21 mouse cellular contexts compared by ENCODE assay signal in the genomic region with DNA sequence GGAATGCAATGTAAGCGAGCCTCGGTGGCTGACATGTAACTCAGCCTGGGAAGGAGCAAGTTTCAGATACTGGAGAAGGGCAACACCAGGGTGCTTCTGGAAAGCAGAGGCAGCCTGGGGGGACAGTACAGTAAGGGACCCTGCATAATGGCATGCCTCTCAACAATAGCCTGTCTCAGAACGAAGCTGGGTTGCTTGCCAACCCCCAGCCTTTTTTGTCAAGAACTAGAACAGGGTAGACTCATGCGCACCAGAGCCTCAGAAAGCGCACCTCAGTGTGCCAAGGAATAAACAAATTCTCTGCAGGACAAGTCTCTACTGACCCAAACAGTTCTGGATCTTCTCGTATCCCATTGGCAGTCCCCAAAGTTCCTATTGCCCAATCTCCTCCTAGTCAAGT. TPM values are rescaled to one million over a fixed set of nuclear protein-coding genes. Genes with fewer than 3 reads are reported as not detected.
A peak's percentile ranks its signal among the peaks of the same experiment; 100 is the strongest.
DNase-seq lines count a peak whose midpoint lies in the region; ATAC-seq and TF ChIP-seq lines count a peak whose summit lies in the region.
"Had no signal": no experiment of that assay in that cellular context is flagged by ENCODE, and none has a peak within 500 bp of the region (broad histone marks: within the 10 kb centered on the region; RNA-seq: fewer than 3 reads in every experiment).

No protein-coding gene starts in this region.

- H3K4me2 ChIP-seq in forebrain, embryonic 14.5 days (ENCODE audit: low read length) = no peak overlapping the region
- no peak overlapping the region for H3K4me2 ChIP-seq in forebrain, embryonic 11.5 days (ENCODE audit: low read depth, low read length, severe bottlenecking)
- H3K4me2 ChIP-seq in hindbrain, embryonic 14.5 days (replicated peaks) = no peak overlapping the region
- H3K4me2 ChIP-seq in midbrain, postnatal 0 days (ENCODE audit: low read depth, low read length, poor library complexity, severe bottlenecking) = no peak overlapping the region
- no peak overlapping the region for H3K4me2 ChIP-seq in midbrain, embryonic 16.5 days (ENCODE audit: low read length)
- H3K4me2 ChIP-seq: heart, embryonic 12.5 days; intestine, embryonic 15.5 days; liver, embryonic 11.5 days had no signal

- 0 out of 2 replicates have a peak, but pooled peaks have one; percentile 22 for ATAC-seq in forebrain, embryonic 14.5 days
- no peak for ATAC-seq in forebrain, embryonic 11.5 days (replicated peaks; ENCODE audit: low FRiP score)
- no peak for ATAC-seq in hindbrain, embryonic 14.5 days (ENCODE audit: low FRiP score)
- ATAC-seq in midbrain, postnatal 0 days (ENCODE audit: low FRiP score) = no peak
- ATAC-seq in midbrain, embryonic 16.5 days = no peak
- ATAC-seq: intestine, embryonic 15.5 days had no signal

- no peak overlapping the region for H3K9ac ChIP-seq in forebrain, embryonic 14.5 days (ENCODE audit: low read length)
- no peak overlapping the region for H3K9ac ChIP-seq in forebrain, embryonic 11.5 days (ENCODE audit: low read length)
- no peak overlapping the region for H3K9ac ChIP-seq in hindbrain, embryonic 14.5 days
- H3K9ac ChIP-seq in midbrain, postnatal 0 days (replicated peaks; ENCODE audit: low read length, poor library complexity, severe bottlenecking) = no peak overlapping the region
- no peak overlapping the region for H3K9ac ChIP-seq in midbrain, embryonic 16.5 days (ENCODE audit: low read depth, low read length)
- H3K9ac ChIP-seq: heart, embryonic 12.5 days; intestine, embryonic 15.5 days had no signal

- peaks cover 7% of the 10 kb centered on the region for H3K4me1 ChIP-seq in forebrain, embryonic 14.5 days (ENCODE audit: control insufficient read depth, insufficient read depth, low read length)
- H3K4me1 ChIP-seq in forebrain, embryonic 11.5 days (replicated peaks; ENCODE audit: control insufficient read depth, insufficient read depth, low read length) = no peaks in the 10 kb centered on the region
- no peaks in the 10 kb centered on the region for H3K4me1 ChIP-seq in hindbrain, embryonic 14.5 days (replicated peaks; ENCODE audit: control insufficient read depth, insufficient read depth, low read length)
- H3K4me1 ChIP-seq in hindbrain, embryonic 10.5 days (replicated peaks) = peaks cover 34% of the 10 kb centered on the region
- no peaks in the 10 kb centered on the region for H3K4me1 ChIP-seq in midbrain, postnatal 0 days (ENCODE audit: insufficient read depth, low read length)
- H3K4me1 ChIP-seq in midbrain, embryonic 16.5 days (ENCODE audit: control insufficient read depth, insufficient read depth, low read length) = no peaks in the 10 kb centered on the region

- H3K4me3 ChIP-seq in forebrain, embryonic 14.5 days (ENCODE audit: low read depth, low read length) = no peak overlapping the region
- no peak overlapping the region for H3K4me3 ChIP-seq in forebrain, embryonic 11.5 days (ENCODE audit: low read depth, low read length)
- no peak overlapping the region for H3K4me3 ChIP-seq in hindbrain, embryonic 14.5 days (replicated peaks; ENCODE audit: low read length)
- no peak overlapping the region for H3K4me3 ChIP-seq in hindbrain, embryonic 10.5 days
- H3K4me3 ChIP-seq in midbrain, postnatal 0 days (ENCODE audit: low read depth, low read length) = no peak overlapping the region
- H3K4me3 ChIP-seq in midbrain, embryonic 16.5 days (ENCODE audit: low read depth, low read length) = no peak overlapping the region
- H3K4me3 ChIP-seq: heart, embryonic 12.5 days; intestine, embryonic 15.5 days; left cerebral cortex, adult 2 months; limb, embryonic 10.5 days had no signal

- no peaks in the 10 kb centered on the region for H3K27me3 ChIP-seq in forebrain, embryonic 14.5 days (replicated peaks; ENCODE audit: control insufficient read depth, insufficient read depth, low read length)
- no peaks in the 10 kb centered on the region for H3K27me3 ChIP-seq in forebrain, embryonic 11.5 days (ENCODE audit: control insufficient read depth, insufficient read depth, low read length)
- no peaks in the 10 kb centered on the region for H3K27me3 ChIP-seq in hindbrain, embryonic 14.5 days (ENCODE audit: control insufficient read depth, insufficient read depth, low read length)
- no peaks in the 10 kb centered on the region for H3K27me3 ChIP-seq in hindbrain, embryonic 10.5 days (ENCODE audit: insufficient read depth, poor library complexity, severe bottlenecking)
- H3K27me3 ChIP-seq in midbrain, postnatal 0 days (ENCODE audit: insufficient read depth, low read length) = no peaks in the 10 kb centered on the region
- H3K27me3 ChIP-seq in midbrain, embryonic 16.5 days (ENCODE audit: control insufficient read depth, insufficient read depth, low read depth, low read length) = no peaks in the 10 kb centered on the region
- H3K27me3 ChIP-seq: heart, embryonic 12.5 days; intestine, embryonic 15.5 days had no signal

- TF ChIP-seq CTCF in midbrain, postnatal 0 days (IDR thresholded peaks at IDR 0.05) = no peak

- H3K27ac ChIP-seq in forebrain, embryonic 14.5 days (ENCODE audit: low read depth, low read length) = no peak overlapping the region
- no peak overlapping the region for H3K27ac ChIP-seq in forebrain, embryonic 11.5 days (ENCODE audit: low read depth, low read length)
- peak overlapping the region; percentile 66; the same call in 1 of the 2 replicates for H3K27ac ChIP-seq in hindbrain, embryonic 14.5 days
- no peak overlapping the region for H3K27ac ChIP-seq in hindbrain, embryonic 10.5 days
- H3K27ac ChIP-seq in midbrain, postnatal 0 days (ENCODE audit: low read depth, low read length) = peak overlapping the region; percentile 13; the same call in 1 of the 2 replicates
- no peak overlapping the region; the same call in 1 of the 2 replicates for H3K27ac ChIP-seq in midbrain, embryonic 16.5 days (ENCODE audit: low read length)
- H3K27ac ChIP-seq: intestine, embryonic 15.5 days; limb, embryonic 10.5 days had no signal

- no peak for DNase-seq in forebrain, embryonic 14.5 days (ENCODE audit: low spot score)
- DNase-seq in forebrain, embryonic 11.5 days (ENCODE audit: low spot score) = no peak
- no peak for DNase-seq in hindbrain, embryonic 14.5 days (ENCODE audit: low spot score)
- no peak for DNase-seq in hindbrain, embryonic 10.5 days (ENCODE audit: low spot score)
- no peak for DNase-seq in midbrain, postnatal 0 days (ENCODE audit: low spot score)
- no peak for DNase-seq in embryo, embryonic 10 days (ENCODE audit: low spot score)
- DNase-seq: adrenal gland, adult 2 months; cerebellum, adult 11-12 months; gastrocnemius, postnatal 36 days; heart, postnatal 4 days; lung, adult 2 months; midbrain, embryonic 14.5 days; right cerebral cortex, postnatal 4 days; thymus, postnatal 36 days had no signal

- no peaks in the 10 kb centered on the region for H3K36me3 ChIP-seq in forebrain, embryonic 14.5 days (ENCODE audit: control insufficient read depth, insufficient read depth, low read length)
- no peaks in the 10 kb centered on the region for H3K36me3 ChIP-seq in forebrain, embryonic 11.5 days (ENCODE audit: control insufficient read depth, insufficient read depth, low read length)
- H3K36me3 ChIP-seq in hindbrain, embryonic 14.5 days (replicated peaks; ENCODE audit: control insufficient read depth, insufficient read depth) = no peaks in the 10 kb centered on the region
- H3K36me3 ChIP-seq in hindbrain, embryonic 10.5 days = no peaks in the 10 kb centered on the region
- no peaks in the 10 kb centered on the region for H3K36me3 ChIP-seq in midbrain, postnatal 0 days (ENCODE audit: insufficient read depth, low read length)
- no peaks in the 10 kb centered on the region for H3K36me3 ChIP-seq in midbrain, embryonic 16.5 days (ENCODE audit: control insufficient read depth, insufficient read depth, low read length)
- H3K36me3 ChIP-seq: heart, embryonic 12.5 days; intestine, embryonic 15.5 days had no signal

- H3K9me3 ChIP-seq in forebrain, embryonic 14.5 days (replicated peaks; ENCODE audit: control insufficient read depth, low read length) = no peaks in the 10 kb centered on the region
- H3K9me3 ChIP-seq in forebrain, embryonic 11.5 days (ENCODE audit: control insufficient read depth, low read length) = no peaks in the 10 kb centered on the region
- H3K9me3 ChIP-seq in hindbrain, embryonic 14.5 days (ENCODE audit: control insufficient read depth, low read length) = no peaks in the 10 kb centered on the region
- H3K9me3 ChIP-seq in hindbrain, embryonic 10.5 days = no peaks in the 10 kb centered on the region
- no peaks in the 10 kb centered on the region for H3K9me3 ChIP-seq in midbrain, postnatal 0 days (ENCODE audit: low read length)
- H3K9me3 ChIP-seq in midbrain, embryonic 16.5 days (replicated peaks; ENCODE audit: control insufficient read depth, low read length, poor library complexity, severe bottlenecking) = no peaks in the 10 kb centered on the region
- H3K9me3 ChIP-seq: heart, embryonic 12.5 days; intestine, embryonic 15.5 days; limb, embryonic 10.5 days had no signal

- 56% methylated on average over 6 of the region's 6 CpGs for WGBS in forebrain, embryonic 14.5 days
- 79% methylated on average over 6 of the region's 6 CpGs for WGBS in forebrain, embryonic 11.5 days
- 64% methylated on average over 6 of the region's 6 CpGs for WGBS in hindbrain, embryonic 14.5 days
- 75% methylated on average over 6 of the region's 6 CpGs for WGBS in hindbrain, embryonic 10.5 days
- 70% methylated on average over 6 of the region's 6 CpGs for WGBS in midbrain, postnatal 0 days
- 74% methylated on average over 6 of the region's 6 CpGs for WGBS in midbrain, embryonic 16.5 days

RNA-seq across cellular contexts. Expression of gene Daam2, which starts 43.5 kb away (rescaled TPM):
- polyA plus RNA-seq in forebrain, embryonic 14.5 days (2014; fragmentation: Nextera tagmentation; extraction: Ambion mirVana) = 1.0 and 1.2 TPM in 2 replicates
- polyA plus RNA-seq in forebrain, embryonic 11.5 days (2014; fragmentation: Nextera tagmentation; extraction: Ambion mirVana) = 1.5 and 1.9 TPM in 2 replicates
- polyA plus RNA-seq in hindbrain, embryonic 14.5 days (2014; fragmentation: Nextera tagmentation; extraction: Ambion mirVana) = 3.1 and 3.2 TPM in 2 replicates
- polyA plus RNA-seq in hindbrain, embryonic 10.5 days (2016; fragmentation: Nextera tagmentation; extraction: Ambion mirVana) = 2.2 and 2.6 TPM in 2 replicates
- 12.5 and 12.9 TPM in 2 replicates for total RNA-seq in midbrain, postnatal 0 days (2014; rRNA removed)
- polyA plus RNA-seq in midbrain, postnatal 0 days (2015; fragmentation: Nextera tagmentation; extraction: Ambion mirVana) = 1.4 and 1.7 TPM in 2 replicates
- 1.5 and 1.8 TPM in 2 replicates for polyA plus RNA-seq in midbrain, embryonic 16.5 days (2015; fragmentation: Nextera tagmentation; extraction: Ambion mirVana)
- total RNA-seq: megakaryocyte progenitor cell, adult 5-6 weeks had no signal

Comparison
In these comparisons a context has a peak if more than half of its experiments do, and no peak if none do; other contexts are left out.
1. H3K27ac ChIP-seq: peak in hindbrain, embryonic 14.5 days (single experiment) and midbrain, postnatal 0 days (single experiment); none in forebrain, embryonic 14.5 days (single experiment), forebrain, embryonic 11.5 days (single experiment), hindbrain, embryonic 10.5 days (single experiment) and midbrain, embryonic 16.5 days (single experiment).